Mouse (Mus musculus) brain, embryonic 14.5 days (tissue): ENCODE data around the gene Gm3667.
"Not testable (repeated sequence)": the region's sequence is repeated elsewhere in the genome, so short reads cannot be mapped to it uniquely, and the experiment has no call there.

Source experiments
- CTCF ChIP-seq: fragments of 200-500 bp; IDR thresholded peaks from 2 replicates; pipeline ENCODE4 v1.5.1; 2012; ENCODE audit warnings: inconsistent platforms, mild to moderate bottlenecking, moderate library complexity, borderline replicate concordance; ENCODE audit not compliant: insufficient read depth, insufficient read length; ENCODE audit errors: extremely low read depth
- POLR2A ChIP-seq: fragments of 200-500 bp; IDR thresholded peaks from 2 replicates; pipeline ENCODE4 v1.6.1; 2012; ENCODE audit warnings: mild to moderate bottlenecking, inconsistent platforms, borderline replicate concordance; ENCODE audit not compliant: poor library complexity, insufficient read depth, insufficient read length, severe bottlenecking; ENCODE audit errors: extremely low read depth

DNA sequence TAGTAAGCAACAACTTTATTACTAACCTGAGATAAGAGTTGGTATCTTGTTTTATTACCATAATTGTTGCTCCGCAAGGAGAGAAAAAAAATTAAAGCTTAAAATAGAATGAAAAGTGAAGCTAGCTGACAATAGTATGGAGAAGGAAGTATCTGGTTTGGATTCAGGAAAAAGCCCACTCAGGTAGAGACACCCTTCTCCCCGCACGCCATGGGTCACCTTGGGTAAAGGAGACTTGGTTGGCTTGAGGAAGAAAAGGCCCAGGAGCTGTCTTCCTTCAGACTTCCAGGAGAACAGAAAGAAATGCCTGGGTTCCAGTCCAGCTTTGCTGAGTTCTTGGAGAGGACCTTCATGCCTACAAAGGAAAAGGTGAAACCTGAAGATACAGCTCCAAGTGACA lies 66.5 kb downstream of the Gm3667 start:
- TF ChIP-seq CTCF, POLR2A: not testable (repeated sequence)
